Mouse (Mus musculus) intestine, postnatal 0 days (tissue): ENCODE measurements around the gene Clec12b. TPM values are rescaled to one million over a fixed set of nuclear protein-coding genes. Genes with fewer than 3 reads are reported as not detected.

ENCODE experiments used
- ATAC-seq: fragments of 200-750 bp; cut with Nextera tagmentation; 2 replicates; pipeline ENCODE4 v1.8.0; 2017; ENCODE audit warnings: mild to moderate bottlenecking, moderate TSS enrichment, moderate library complexity
- H3K27ac ChIP-seq: fragments of 300-500 bp; sonication (generic); 2 replicates; pipeline ENCODE4 v1.5.1; 2014; ENCODE audit warnings: mild to moderate bottlenecking, low read depth, low read length, moderate library complexity
- H3K27me3 ChIP-seq: fragments of 300-500 bp; sonication (generic); replicated peaks from 2 replicates; pipeline ENCODE4 v1.6.1; 2014; ENCODE audit warnings: low read length, mixed read lengths; ENCODE audit not compliant: control insufficient read depth, insufficient read depth
- H3K36me3 ChIP-seq: fragments of 300-500 bp; sonication (generic); 2 replicates; pipeline ENCODE4 v1.6.1; 2014; ENCODE audit warnings: mild to moderate bottlenecking, moderate library complexity; ENCODE audit not compliant: control insufficient read depth, insufficient read depth
- H3K4me1 ChIP-seq: fragments of 300-500 bp; sonication (generic); replicated peaks from 2 replicates; pipeline ENCODE4 v1.6.1; 2014; ENCODE audit warnings: antibody characterized with exemption, low read length, mixed read lengths; ENCODE audit not compliant: control insufficient read depth, insufficient read depth
- H3K4me2 ChIP-seq: fragments of 300-500 bp; sonication (generic); replicated peaks from 2 replicates; pipeline ENCODE4 v1.6.1; 2014; ENCODE audit warnings: low read depth, mild to moderate bottlenecking, moderate library complexity
- H3K4me3 ChIP-seq: fragments of 300-500 bp; sonication (generic); 2 replicates; pipeline ENCODE4 v1.5.1; 2014; ENCODE audit warnings: low read depth, low read length
- H3K9ac ChIP-seq: fragments of 300-500 bp; sonication (generic); 2 replicates; pipeline ENCODE4 v1.6.1; 2014; ENCODE audit warnings: mild to moderate bottlenecking, low read depth, low read length
- H3K9me3 ChIP-seq: fragments of 300-500 bp; sonication (generic); 2 replicates; pipeline ENCODE4 v1.6.1; 2016; ENCODE audit warnings: mixed run types; ENCODE audit not compliant: control insufficient read depth
- CTCF ChIP-seq: sonication (generic); IDR thresholded peaks from 2 replicates; pipeline ENCODE4 v1.5.1; 2016; ENCODE audit warnings: low read depth, mild to moderate bottlenecking, control low read depth, antibody characterized with exemption, moderate library complexity
- WGBS: fragments of 180-500 bp; shearing (Covaris S2); extraction: QIAGEN DNeasy Blood & Tissue Kit; methylation state at CpG from one replicate; pipeline ENCODE4 v1.1.7; 2014; 5-methylcytosine and 5-hydroxymethylcytosine counted together
- polyA plus RNA-seq: library from polyadenylated mRNA; unstranded; fragments of >200 nt; fragmentation: Nextera tagmentation; extraction: Ambion mirVana; gene quantifications from 2 replicates; pipeline ENCODE4 v1.2.1, GENCODE M21; 2015

Gene Clec12b
- polyA plus RNA-seq, 1 experiment from 2014 or later: 0.14 TPM

GRCm38 (mm10) chr6:129326568-129327150, 59.0 kb downstream of the Clec12b start:
- Histone ChIP-seq H3K36me3 (no peaks in the 10 kb centered on the region), H3K27me3 (no peaks in the 10 kb centered on the region), H3K4me3 (no peak overlapping the region), H3K4me1 (no peaks in the 10 kb centered on the region), H3K9me3 (no peaks in the 10 kb centered on the region), H3K9ac (no peak overlapping the region), H3K27ac (no peak overlapping the region), H3K4me2 (no peak overlapping the region)
- no peak for TF ChIP-seq CTCF
- 63% methylated on average over 13 of the region's 13 CpGs for WGBS
- no peak for ATAC-seq

GRCm38 (mm10) chr6:129326016-129326415, 59.7 kb downstream of the Clec12b start:
- Histone ChIP-seq H3K4me2 (no peak overlapping the region), H3K9ac (no peak overlapping the region), H3K4me3 (no peak overlapping the region), H3K4me1 (no peaks in the 10 kb centered on the region), H3K9me3 (no peaks in the 10 kb centered on the region), H3K36me3 (no peaks in the 10 kb centered on the region), H3K27me3 (no peaks in the 10 kb centered on the region), H3K27ac (no peak overlapping the region)
- WGBS: 80% methylated on average over 1 of the region's 1 CpGs
- TF ChIP-seq CTCF: peak; percentile 41
- ATAC-seq: no peak

Other genes with a start within 250 kb of the Clec12b start
- gene Clec2d, start 205.3 kb downstream of the Clec12b start, polyA plus RNA-seq: 1.1 and 1.4 TPM in 2 replicates
- gene Cd69, start 110.4 kb downstream of the Clec12b start, polyA plus RNA-seq: 0.12 and 0.16 TPM in 2 replicates
- gene 4922502D21Rik, start 54.1 kb downstream of the Clec12b start, polyA plus RNA-seq: not detected in 2 replicates
- 0.09 and 0.20 TPM in 2 replicates for gene Clec12a, start 43.2 kb downstream of the Clec12b start, polyA plus RNA-seq
- gene Clec1b, start 11.4 kb upstream of the Clec12b start, polyA plus RNA-seq: 0.27 and 0.29 TPM in 2 replicates
- gene Clec9a, start 23.0 kb upstream of the Clec12b start, polyA plus RNA-seq: 0.09 and 0.12 TPM in 2 replicates
- 1.8 and 2.7 TPM in 2 replicates for gene Clec1a, start 66.1 kb upstream of the Clec12b start, polyA plus RNA-seq
- 0.07 and 0.13 TPM in 2 replicates for gene Olr1, start 121.3 kb upstream of the Clec12b start, polyA plus RNA-seq
- gene Tmem52b, start 126.7 kb upstream of the Clec12b start, polyA plus RNA-seq: 0.08 and 0.18 TPM in 2 replicates
- gene Gabarapl1, start 147.3 kb upstream of the Clec12b start, polyA plus RNA-seq: 30.7 and 31.8 TPM in 2 replicates
- not detected in 2 replicates for gene Klre1, start 192.0 kb upstream of the Clec12b start, polyA plus RNA-seq
- 0.99 and 1.4 TPM in 2 replicates for gene Klrd1, start 205.9 kb upstream of the Clec12b start, polyA plus RNA-seq
- gene Klrk1, start 238.0 kb upstream of the Clec12b start, polyA plus RNA-seq: 0.35 and 0.59 TPM in 2 replicates